Mouse (Mus musculus) limb, embryonic 14.5 days (tissue): ENCODE measurements around the gene Polm. TPM values are rescaled to one million over a fixed set of nuclear protein-coding genes. Genes with fewer than 3 reads are reported as not detected.
"Not testable (repeated sequence)": the region's sequence is repeated elsewhere in the genome, so short reads cannot be mapped to it uniquely, and the experiment has no call there.

Experiments used
- ATAC-seq: fragments of 200-750 bp; cut with Nextera tagmentation; 2 replicates; pipeline ENCODE4 v1.8.0; 2017; ENCODE audit warnings: low read depth, moderate number of reproducible peaks, moderate TSS enrichment; ENCODE audit not compliant: low FRiP score
- DNase-seq: peaks from one replicate; pipeline ENCODE4 v3.0.0-alpha.2; 2015; ENCODE audit warnings: low spot score
- H3K27ac ChIP-seq: fragments of 300-500 bp; sonication (generic); replicated peaks from 2 replicates; pipeline ENCODE4 v1.5.1; 2014; ENCODE audit warnings: low read depth, mild to moderate bottlenecking, low read length, moderate library complexity, mixed read lengths
- H3K27me3 ChIP-seq: fragments of 300-500 bp; sonication (generic); 2 replicates; pipeline ENCODE4 v1.6.1; 2014; ENCODE audit warnings: low read length, mixed read lengths; ENCODE audit not compliant: control insufficient read depth, insufficient read depth
- H3K36me3 ChIP-seq: fragments of 300-500 bp; sonication (generic); 2 replicates; pipeline ENCODE4 v1.6.1; 2014; ENCODE audit warnings: mild to moderate bottlenecking, low read length, moderate library complexity, mixed read lengths; ENCODE audit not compliant: control insufficient read depth, insufficient read depth
- H3K4me1 ChIP-seq: fragments of 300-500 bp; sonication (generic); 2 replicates; pipeline ENCODE4 v1.6.1; 2014; ENCODE audit warnings: antibody characterized with exemption, low read length, mixed read lengths; ENCODE audit not compliant: control insufficient read depth, insufficient read depth
- H3K4me2 ChIP-seq: fragments of 300-500 bp; sonication (generic); replicated peaks from 2 replicates; pipeline ENCODE4 v1.6.1; 2014; ENCODE audit warnings: low read depth, mild to moderate bottlenecking, low read length, moderate library complexity; ENCODE audit not compliant: severe bottlenecking
- H3K4me3 ChIP-seq: fragments of 300-500 bp; sonication (generic); replicated peaks from 2 replicates; pipeline ENCODE4 v1.5.1; 2014; ENCODE audit warnings: low read length
- H3K9ac ChIP-seq: fragments of 300-500 bp; sonication (generic); 2 replicates; pipeline ENCODE4 v1.6.1; 2014; ENCODE audit warnings: mild to moderate bottlenecking, low read depth, low read length, moderate library complexity; ENCODE audit not compliant: severe bottlenecking
- H3K9me3 ChIP-seq: fragments of 300-500 bp; sonication (generic); 2 replicates; pipeline ENCODE4 v1.6.1; 2016; ENCODE audit warnings: low read length; ENCODE audit not compliant: control insufficient read depth
- POLR2A ChIP-seq: fragments of 200-500 bp; IDR thresholded peaks from 2 replicates; pipeline ENCODE4 v1.8.0; 2012; ENCODE audit warnings: inconsistent platforms, mild to moderate bottlenecking, moderate library complexity, borderline replicate concordance; ENCODE audit not compliant: insufficient read depth, insufficient read length; ENCODE audit errors: extremely low read depth
- WGBS: fragments of 180-500 bp; shearing (Covaris S2); extraction: QIAGEN DNeasy Blood & Tissue Kit; methylation state at CpG from one replicate; pipeline ENCODE4 v1.1.7; 2014; 5-methylcytosine and 5-hydroxymethylcytosine counted together
- polyA plus RNA-seq, 2 experiments: library from polyadenylated mRNA; depleted of rRNA in 1 of 2; stranded (reverse) in 1 of 2; unstranded in 1 of 2; fragments of >200 nt; fragmentation: Nextera tagmentation in 1 of 2; extraction: Ambion mirVana in 1 of 2; gene quantifications; 2 replicates each; pipeline versions ENCODE4 v1.2.1 to v1.2.3; 2012 to 2014

Polm gene
- polyA plus RNA-seq, 2 experiments: 11.1 to 29.5 TPM

DNA sequence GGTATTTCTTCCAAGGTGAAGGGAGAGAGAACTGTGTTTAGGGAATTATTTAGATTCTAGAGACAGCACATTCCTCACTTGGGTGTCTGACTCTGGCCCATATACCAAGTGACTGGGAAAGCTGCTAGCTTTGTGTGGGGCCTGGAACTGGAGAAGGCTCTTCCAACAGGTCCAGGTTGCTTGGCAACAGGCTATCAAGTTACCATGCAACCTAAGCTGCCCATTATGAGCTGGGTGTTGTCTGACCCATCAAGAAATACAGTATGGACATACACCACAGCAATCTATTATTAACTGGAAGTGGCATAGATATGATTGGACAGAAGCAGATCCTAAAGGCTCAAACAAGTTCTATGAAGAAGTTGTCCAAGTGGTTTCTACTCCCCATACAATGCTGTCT lies 12.4 kb downstream of the Polm start:
- Histone ChIP-seq H3K4me3 (no peak overlapping the region), H3K9me3 (no peaks in the 10 kb centered on the region), H3K27ac (no peak overlapping the region), H3K4me1 (no peaks in the 10 kb centered on the region), H3K36me3 (peaks cover 22% of the 10 kb centered on the region), H3K9ac (no peak overlapping the region), H3K4me2 (no peak overlapping the region), H3K27me3 (no peaks in the 10 kb centered on the region)
- TF ChIP-seq POLR2A: no peak
- DNase-seq: no peak
- no peak for ATAC-seq

GRCm38 (mm10) chr11:5819223-5819622 lies 18.6 kb downstream of the Polm start:
- no peaks in the 10 kb centered on the region for H3K36me3 ChIP-seq
- ATAC-seq (no peak), DNase-seq (no peak)
- no peaks in the 10 kb centered on the region for H3K27me3 ChIP-seq
- H3K9me3 ChIP-seq: no peaks in the 10 kb centered on the region
- H3K4me2 ChIP-seq: no peak overlapping the region
- WGBS: 72% methylated on average over 2 of the region's 2 CpGs
- no peak overlapping the region for H3K9ac ChIP-seq
- no peaks in the 10 kb centered on the region for H3K4me1 ChIP-seq
- no peak overlapping the region for H3K4me3 ChIP-seq
- no peak overlapping the region for H3K27ac ChIP-seq
- no peak for TF ChIP-seq POLR2A

DNA sequence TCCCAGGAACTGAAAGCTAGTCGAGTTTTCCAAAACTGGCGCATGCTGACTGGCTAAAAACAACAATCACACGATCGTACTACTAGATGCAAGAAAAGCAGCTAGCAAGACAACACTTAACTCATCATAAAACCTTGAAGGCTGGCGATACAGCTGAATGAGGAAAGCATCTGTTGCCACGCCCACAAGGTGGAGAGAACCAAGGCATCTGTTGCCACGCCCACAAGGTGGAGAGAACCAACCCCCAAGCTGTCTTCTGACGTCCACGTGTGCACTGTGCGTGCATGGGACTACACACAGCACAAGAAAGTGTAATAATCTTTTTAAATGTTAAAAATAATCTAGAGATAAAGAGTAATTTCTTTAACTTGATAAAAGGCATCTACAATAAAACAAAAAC lies 24.4 kb downstream of the Polm start:
- DNase-seq: no peak
- no peaks in the 10 kb centered on the region for H3K9me3 ChIP-seq
- no peak overlapping the region for H3K4me3 ChIP-seq
- no peak overlapping the region for H3K9ac ChIP-seq
- WGBS: 79% methylated on average over 10 of the region's 10 CpGs
- no peaks in the 10 kb centered on the region for H3K36me3 ChIP-seq
- H3K27ac ChIP-seq: no peak overlapping the region
- H3K4me2 ChIP-seq: no peak overlapping the region
- no peak for ATAC-seq
- no peaks in the 10 kb centered on the region for H3K4me1 ChIP-seq
- TF ChIP-seq POLR2A: no peak
- no peaks in the 10 kb centered on the region for H3K27me3 ChIP-seq

GRCm38 (mm10) chr11:5809487-5809886 lies 28.3 kb downstream of the Polm start:
- WGBS: 90% methylated on average over 4 of the region's 4 CpGs
- DNase-seq, H3K27ac ChIP-seq, H3K4me3 ChIP-seq, H3K9me3 ChIP-seq, H3K4me1 ChIP-seq, H3K4me2 ChIP-seq, H3K9ac ChIP-seq, H3K27me3 ChIP-seq, ATAC-seq, H3K36me3 ChIP-seq: not testable (repeated sequence)

- H3K4me3 ChIP-seq: no peak overlapping the region
- 83% methylated on average over 9 of the region's 9 CpGs for whole genome bisulfite sequencing
- ATAC-seq (no peak), DNase-seq (no peak)
- H3K36me3 ChIP-seq: no peaks in the 10 kb centered on the region
- H3K4me2 ChIP-seq: no peak overlapping the region
- peaks cover 8% of the 10 kb centered on the region for H3K4me1 ChIP-seq
- H3K27ac ChIP-seq: no peak overlapping the region
- no peaks in the 10 kb centered on the region for H3K9me3 ChIP-seq
- TF ChIP-seq POLR2A: no peak
- no peaks in the 10 kb centered on the region for H3K27me3 ChIP-seq
- no peak overlapping the region for H3K9ac ChIP-seq
Observed at GRCm38 (mm10) chr11:5807956-5808355, 29.9 kb downstream of the Polm start.

- no peak for ATAC-seq
- WGBS: 90% methylated on average over 3 of the region's 3 CpGs
- no peak for TF ChIP-seq POLR2A
- no peak overlapping the region for H3K4me3 ChIP-seq
- DNase-seq: no peak
- peaks cover 6% of the 10 kb centered on the region; the same call in 1 of the 2 replicates for H3K36me3 ChIP-seq
- H3K27me3 ChIP-seq: no peaks in the 10 kb centered on the region
- H3K27ac ChIP-seq: no peak overlapping the region
- no peak overlapping the region for H3K4me2 ChIP-seq
- H3K9ac ChIP-seq: no peak overlapping the region
- no peaks in the 10 kb centered on the region for H3K9me3 ChIP-seq
- H3K4me1 ChIP-seq: peaks cover 8% of the 10 kb centered on the region
Observed at GRCm38 (mm10) chr11:5805711-5806110, 32.1 kb downstream of the Polm start.
